Mouse (Mus musculus) liver, embryonic 16.5 days (tissue): ENCODE measurements around the gene Ctns. TPM values are rescaled to one million over a fixed set of nuclear protein-coding genes. Genes with fewer than 3 reads are reported as not detected.

Experiments used
- ATAC-seq: fragments of 200-750 bp; cut with Nextera tagmentation; 2 replicates; pipeline ENCODE4 v1.8.0; 2017; ENCODE audit warnings: low read depth, mild to moderate bottlenecking, moderate number of reproducible peaks, moderate library complexity
- H3K27ac ChIP-seq: fragments of 300-500 bp; sonication (generic); 2 replicates; pipeline ENCODE4 v1.5.1; 2014; ENCODE audit warnings: mild to moderate bottlenecking, low read length
- H3K27me3 ChIP-seq: fragments of 300-500 bp; sonication (generic); 2 replicates; pipeline ENCODE4 v1.6.1; 2014; ENCODE audit warnings: low read depth, low read length, mixed read lengths; ENCODE audit not compliant: control insufficient read depth, insufficient read depth
- H3K36me3 ChIP-seq: fragments of 300-500 bp; sonication (generic); 2 replicates; pipeline ENCODE4 v1.6.1; 2014; ENCODE audit warnings: mild to moderate bottlenecking; ENCODE audit not compliant: control insufficient read depth, insufficient read depth
- H3K4me1 ChIP-seq: fragments of 300-500 bp; sonication (generic); 2 replicates; pipeline ENCODE4 v1.6.1; 2014; ENCODE audit warnings: low read depth, low read length, mixed read lengths; ENCODE audit not compliant: control insufficient read depth
- H3K4me2 ChIP-seq: fragments of 300-500 bp; sonication (generic); 2 replicates; pipeline ENCODE4 v1.6.1; 2014; ENCODE audit warnings: low read depth, low read length, mixed read lengths
- H3K4me3 ChIP-seq: fragments of 300-500 bp; sonication (generic); 2 replicates; pipeline ENCODE4 v1.5.1; 2014; ENCODE audit warnings: low read depth, mild to moderate bottlenecking, low read length
- H3K9ac ChIP-seq: fragments of 300-500 bp; sonication (generic); 2 replicates; pipeline ENCODE4 v1.6.1; 2014; ENCODE audit warnings: low read depth, low read length
- H3K9me3 ChIP-seq: fragments of 300-500 bp; sonication (generic); replicated peaks from 2 replicates; pipeline ENCODE4 v1.6.1; 2016; ENCODE audit warnings: low read length; ENCODE audit not compliant: control insufficient read depth
- WGBS: fragments of 180-500 bp; shearing (Covaris S2); extraction: QIAGEN DNeasy Blood & Tissue Kit; methylation state at CpG from one replicate; pipeline ENCODE4 v1.1.7; 2014; ENCODE audit not compliant: insufficient replicate concordance; 5-methylcytosine and 5-hydroxymethylcytosine counted together
- polyA plus RNA-seq: library from polyadenylated mRNA; unstranded; fragments of >200 nt; fragmentation: Nextera tagmentation; extraction: Ambion mirVana; gene quantifications from 2 replicates; pipeline ENCODE4 v1.2.1, GENCODE M21; 2015

Ctns gene
- polyA plus RNA-seq, 1 experiment from 2014 or later: 8.6 TPM

GRCm38 (mm10) chr11:73144261-73144681 lies 54.6 kb downstream of the Ctns start:
- ATAC-seq: no peak

GRCm38 (mm10) chr11:73137591-73138501 lies 61.0 kb downstream of the Ctns start, which contains the start of gene Haspin:
Gene Haspin, minus strand, starts transcription at chr11:73138294.
- ATAC-seq: peak; percentile 97
- peak within 1 kb of the TSS; percentile 75 for H3K27ac ChIP-seq
- H3K4me3 ChIP-seq: peak within 1 kb of the TSS; percentile 97
- H3K4me2 ChIP-seq: peak within 1 kb of the TSS; percentile 82
- H3K36me3 ChIP-seq: peaks cover 7% of the 10 kb centered on the region
- peaks cover 30% of the 10 kb centered on the region for H3K4me1 ChIP-seq
- no peaks in the 10 kb centered on the region for H3K27me3 ChIP-seq
- no peaks in the 10 kb centered on the region for H3K9me3 ChIP-seq
- H3K9ac ChIP-seq: peak within 1 kb of the TSS; percentile 93
- WGBS: under 1% methylated on average over 83 of the region's 84 CpGs

More at GRCm38 (mm10) chr11:73144261-73144681, 54.6 kb downstream of the Ctns start:
- Histone ChIP-seq H3K4me3 (no peak overlapping the region), H3K9me3 (no peaks in the 10 kb centered on the region), H3K27me3 (no peaks in the 10 kb centered on the region), H3K27ac (no peak overlapping the region), H3K9ac (no peak overlapping the region), H3K4me2 (no peak overlapping the region), H3K36me3 (no peaks in the 10 kb centered on the region), H3K4me1 (no peaks in the 10 kb centered on the region)
- WGBS: 71% methylated on average over 1 of the region's 1 CpGs

- Histone ChIP-seq H3K4me3 (peak overlapping the region; percentile 97), H3K9me3 (no peaks in the 10 kb centered on the region), H3K36me3 (peaks cover 7% of the 10 kb centered on the region), H3K27me3 (no peaks in the 10 kb centered on the region), H3K9ac (peak overlapping the region; percentile 93), H3K4me1 (peaks cover 30% of the 10 kb centered on the region), H3K4me2 (peak overlapping the region; percentile 82), H3K27ac (peak overlapping the region; percentile 75)
- 5% methylated on average over 11 of the region's 11 CpGs for WGBS
- no peak for ATAC-seq
These were observed 61.7 kb downstream of the Ctns start for GRCm38 (mm10) chr11:73137116-73137515.

- H3K4me3 ChIP-seq: peak overlapping the region; percentile 97
- peak overlapping the region; percentile 93 for H3K9ac ChIP-seq
- WGBS: 30% methylated on average over 6 of the region's 6 CpGs
- H3K27me3 ChIP-seq: no peaks in the 10 kb centered on the region
- H3K4me1 ChIP-seq: peaks cover 30% of the 10 kb centered on the region
- peaks cover 7% of the 10 kb centered on the region for H3K36me3 ChIP-seq
- H3K27ac ChIP-seq: no peak overlapping the region
- H3K9me3 ChIP-seq: no peaks in the 10 kb centered on the region
- ATAC-seq: no peak
- H3K4me2 ChIP-seq: peak overlapping the region; percentile 82
These were observed 62.3 kb downstream of the Ctns start for GRCm38 (mm10) chr11:73136587-73136986.

GRCm38 (mm10) chr11:73134222-73134621 lies 64.6 kb downstream of the Ctns start:
- no peaks in the 10 kb centered on the region for H3K9me3 ChIP-seq
- no peak overlapping the region for H3K27ac ChIP-seq
- H3K4me1 ChIP-seq: peaks cover 30% of the 10 kb centered on the region
- H3K27me3 ChIP-seq: no peaks in the 10 kb centered on the region
- H3K36me3 ChIP-seq: peaks cover 7% of the 10 kb centered on the region
- peak overlapping the region; percentile 2; the same call in 1 of the 2 replicates for H3K4me3 ChIP-seq
- ATAC-seq: no peak
- no peak overlapping the region for H3K9ac ChIP-seq
- 81% methylated on average over 5 of the region's 5 CpGs for WGBS
- peak overlapping the region; percentile 82 for H3K4me2 ChIP-seq

Other genes with a start within 250 kb of the Ctns start
- 10.8 and 13.1 TPM in 2 replicates for gene Atp2a3, start 237.9 kb downstream of the Ctns start, polyA plus RNA-seq
- 5.5 and 6.6 TPM in 2 replicates for gene P2rx1, start 199.9 kb downstream of the Ctns start, polyA plus RNA-seq
- gene Camkk1, start 180.0 kb downstream of the Ctns start, polyA plus RNA-seq: 0.76 and 0.86 TPM in 2 replicates
- gene Ncbp3, start 151.3 kb downstream of the Ctns start, polyA plus RNA-seq: 4.2 and 4.3 TPM in 2 replicates
- 0.26 and 0.34 TPM in 2 replicates for gene Itgae, start 108.5 kb downstream of the Ctns start, polyA plus RNA-seq
- gene Haspin, start 60.7 kb downstream of the Ctns start, polyA plus RNA-seq: 10.6 and 11.1 TPM in 2 replicates
- 0.11 and 0.22 TPM in 2 replicates for gene P2rx5, start 38.6 kb downstream of the Ctns start, polyA plus RNA-seq
- gene Emc6, start 22.0 kb downstream of the Ctns start, polyA plus RNA-seq: 69.5 and 72.1 TPM in 2 replicates
- 33.6 and 33.8 TPM in 2 replicates for gene Tax1bp3, start 22.0 kb downstream of the Ctns start, polyA plus RNA-seq
- 3.0 and 4.4 TPM in 2 replicates for gene Shpk, start 418 bp upstream of the Ctns start, polyA plus RNA-seq
- 0.48 and 0.65 TPM in 2 replicates for gene Trpv1, start 35.2 kb upstream of the Ctns start, polyA plus RNA-seq
- 0.01 and 0.04 TPM in 2 replicates for gene Trpv3, start 68.3 kb upstream of the Ctns start, polyA plus RNA-seq
- gene Aspa, start 130.6 kb upstream of the Ctns start, polyA plus RNA-seq: 3.0 and 4.0 TPM in 2 replicates
- gene Gm49340, start 130.7 kb upstream of the Ctns start, polyA plus RNA-seq: not detected in 2 replicates
- gene Spata22, start 130.7 kb upstream of the Ctns start, polyA plus RNA-seq: 3.2 and 3.3 TPM in 2 replicates
- gene Olfr20, start 151.7 kb upstream of the Ctns start, polyA plus RNA-seq: 0.08 and 0.22 TPM in 2 replicates
- not detected in 2 replicates for gene Olfr376, start 172.2 kb upstream of the Ctns start, polyA plus RNA-seq
- not detected in 2 replicates for gene Olfr1, start 200.6 kb upstream of the Ctns start, polyA plus RNA-seq
- not detected in 2 replicates for gene Olfr378, start 229.4 kb upstream of the Ctns start, polyA plus RNA-seq